Mouse (Mus musculus) liver, embryonic 14.5 days (tissue): ENCODE results near the gene Col23a1.

Source experiments
- CTCF ChIP-seq: IDR thresholded peaks from 2 replicates; pipeline ENCODE4 v1.5.1; 2016; ENCODE audit warnings: antibody characterized with exemption, low read depth, control low read depth
- EP300 ChIP-seq: IDR thresholded peaks from 2 replicates; pipeline ENCODE4 v1.6.1; 2016; ENCODE audit warnings: antibody characterized with exemption, low read depth

- TF ChIP-seq EP300, result no peak
- TF ChIP-seq CTCF, result no peak
These were observed 152.9 kb downstream of the Col23a1 start for GRCm38 (mm10) chr11:51442599-51442998.
